Mouse (Mus musculus) testis, adult 2 months (tissue): Measurements from ENCODE around the gene Ppp4r2.

Experiments
- CTCF ChIP-seq: fragments of 200-500 bp; IDR thresholded peaks from 2 replicates; pipeline ENCODE4 v1.5.1; 2012; ENCODE audit warnings: low read depth, mild to moderate bottlenecking, inconsistent platforms, low read length, moderate library complexity; ENCODE audit not compliant: control insufficient read depth, insufficient read depth, insufficient replicate concordance
- POLR2A ChIP-seq: fragments of 200-500 bp; IDR thresholded peaks from 2 replicates; pipeline ENCODE4 v1.6.1; 2012; ENCODE audit warnings: low read depth, mild to moderate bottlenecking, inconsistent platforms, low read length, moderate library complexity; ENCODE audit not compliant: control insufficient read depth

GRCm38 (mm10) chr6:100889340-100889739, 55.9 kb downstream of the Ppp4r2 start:
- TF ChIP-seq POLR2A (no peak), CTCF (no peak)
